Mouse (Mus musculus) embryo, embryonic 9.5 days (tissue): ENCODE results near the gene Cpt1b.
"Not testable (repeated sequence)": the region's sequence is repeated elsewhere in the genome, so short reads cannot be mapped to it uniquely, and the experiment has no call there.

Experiments used
- DNase-seq: peaks from one replicate; pipeline ENCODE4 v3.0.0-alpha.2; 2017; ENCODE audit errors: extremely low spot score

The Cpt1b gene

GRCm38 (mm10) chr15:89432946-89433345 lies 7.3 kb upstream of the Cpt1b start:
- no peak for DNase-seq

- DNase-seq = no peak
Observed at GRCm38 (mm10) chr15:89431806-89432205, 6.1 kb upstream of the Cpt1b start.

DNA sequence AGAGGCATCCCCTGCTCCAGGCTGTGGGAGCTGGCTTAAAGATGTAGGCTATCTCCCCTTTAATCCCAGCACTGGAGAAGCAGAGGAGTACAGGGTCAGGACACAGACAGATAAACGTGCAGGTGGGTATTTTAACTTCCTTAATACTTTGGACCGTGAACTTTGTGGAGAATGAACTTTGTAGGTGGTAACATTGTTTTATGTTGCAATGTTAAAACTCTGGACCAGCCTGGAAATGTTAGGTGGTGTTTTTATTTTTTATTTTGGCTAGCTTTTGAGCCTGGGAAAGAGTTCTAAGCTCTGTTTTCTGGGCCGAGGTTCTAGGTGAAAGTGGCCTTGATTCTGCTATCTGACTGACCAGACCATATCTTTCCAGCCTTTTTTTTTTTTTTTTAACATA lies 5.6 kb upstream of the Cpt1b start:
- DNase-seq = no peak

DNA sequence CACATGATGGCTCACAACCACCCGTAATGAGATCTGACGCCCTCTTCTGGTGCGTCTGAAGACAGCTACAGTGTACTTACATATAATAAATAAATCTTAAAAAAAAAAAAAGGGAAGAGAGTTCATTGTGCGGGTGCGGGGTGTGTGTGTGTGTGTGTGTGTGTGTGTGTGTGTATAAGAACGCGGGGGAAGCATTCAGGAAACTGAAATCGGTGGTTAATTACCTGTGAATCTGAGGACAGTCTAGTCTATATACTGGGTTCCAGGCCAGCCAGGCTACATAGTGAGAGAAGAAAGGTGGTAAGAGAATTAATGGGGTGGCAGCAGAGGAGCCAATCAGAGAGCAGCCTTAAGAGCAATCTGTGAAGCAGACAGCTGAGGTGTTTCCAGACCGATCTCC lies 5.1 kb upstream of the Cpt1b start:
- not testable (repeated sequence) for DNase-seq

GRCm38 (mm10) chr15:89430341-89430740 lies 4.7 kb upstream of the Cpt1b start:
- DNase-seq = no peak

DNA sequence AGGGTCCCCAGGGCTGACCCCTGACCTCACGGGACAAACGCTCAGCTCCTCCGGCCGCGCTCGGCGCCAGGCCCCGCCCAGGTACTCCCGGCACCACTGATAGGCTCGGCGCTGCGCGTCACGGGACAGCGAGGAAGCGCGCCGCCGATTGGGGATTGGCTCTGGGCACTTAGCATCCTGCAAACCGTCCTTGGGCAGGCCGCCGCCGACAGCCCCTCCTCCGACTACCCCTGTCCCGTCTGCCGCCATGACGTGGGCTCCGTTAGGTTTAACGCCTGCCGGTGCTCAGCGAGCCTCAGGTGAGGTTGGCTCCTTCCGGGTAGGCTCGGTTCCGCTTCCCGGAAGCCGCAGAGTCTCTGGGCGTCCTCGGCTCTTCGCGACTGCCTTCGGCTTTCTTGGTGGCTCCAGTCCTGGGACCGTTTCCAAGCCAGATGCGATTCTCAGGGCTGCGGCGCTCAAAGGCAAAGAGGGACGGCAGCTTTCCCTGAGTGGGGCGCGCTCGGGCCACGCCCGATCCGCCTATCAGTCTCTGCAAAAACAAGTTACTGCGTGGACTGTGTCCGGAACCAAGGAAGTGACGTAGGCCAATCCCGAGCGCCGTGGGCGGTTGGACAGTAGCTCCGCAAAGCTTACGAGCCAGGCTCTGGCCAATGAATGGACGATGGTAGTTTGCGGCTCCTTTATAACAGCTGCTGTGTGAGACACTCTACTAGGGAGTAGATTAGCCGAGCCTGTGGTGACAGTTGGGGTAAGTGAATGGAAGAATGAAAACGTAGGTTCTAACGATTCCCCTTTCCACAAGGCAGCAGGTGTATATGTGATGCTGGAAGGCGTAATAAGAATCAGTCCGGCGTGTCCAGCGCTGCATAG lies 3.9 kb upstream of the Cpt1b start, which contains the start of the genes C730034F03Rik, Gm44502 and Chkb:
Gene C730034F03Rik, plus strand, starts transcription at position 238 of the 870 bp plus-strand sequence.
Gene Gm44502, minus strand, starts transcription at position 345 of the 870 bp plus-strand sequence.
Gene Chkb, minus strand, starts transcription at position 557 of the 870 bp plus-strand sequence.
- peak; percentile 90 for DNase-seq

GRCm38 (mm10) chr15:89428821-89429351 lies 3.2 kb upstream of the Cpt1b start:
- DNase-seq = no peak

GRCm38 (mm10) chr15:89428136-89428790 lies 2.6 kb upstream of the Cpt1b start:
- no peak for DNase-seq

- DNase-seq = no peak
Observed at GRCm38 (mm10) chr15:89426716-89427115, 1.1 kb upstream of the Cpt1b start.

DNA sequence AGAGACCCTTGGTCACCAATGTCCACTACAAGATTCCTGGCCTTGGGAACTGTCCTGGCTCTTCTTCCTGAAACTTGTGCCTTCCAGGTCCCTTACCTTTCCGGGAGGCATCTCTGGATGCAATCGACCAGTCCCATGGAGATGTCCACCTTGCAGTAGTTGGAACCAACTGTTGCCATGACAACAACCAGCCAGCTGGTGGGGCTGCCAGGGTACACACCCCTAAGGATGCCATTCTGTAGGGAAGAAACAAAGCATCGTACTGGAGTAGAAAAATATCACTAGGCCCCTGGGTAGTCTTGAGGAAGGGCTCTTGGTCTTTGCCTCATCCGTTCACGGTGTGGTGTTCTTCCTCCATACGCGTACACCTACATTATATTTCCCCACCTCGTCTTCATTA lies 1.0 kb downstream of the Cpt1b start:
- no peak for DNase-seq

DNA sequence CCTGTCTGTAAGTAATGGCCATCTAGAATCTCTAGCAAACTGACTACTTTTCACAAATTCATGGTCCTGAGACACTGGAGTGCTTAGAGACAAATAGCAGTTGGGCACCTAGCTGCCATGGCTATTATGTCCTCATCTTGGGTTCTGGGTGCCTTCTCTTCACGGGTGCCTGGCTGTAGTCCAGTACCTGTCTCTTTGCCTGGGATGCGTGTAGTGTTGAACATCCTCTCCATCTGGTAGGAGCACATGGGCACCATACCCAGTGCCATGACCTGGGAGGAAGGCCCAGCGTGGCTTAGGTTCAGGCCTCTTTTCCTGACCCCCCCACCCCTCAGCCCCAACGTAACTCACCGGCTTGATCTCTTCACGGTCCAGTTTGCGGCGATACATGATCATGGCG lies 3.7 kb downstream of the Cpt1b start:
- DNase-seq = no peak

- no peak for DNase-seq
Observed at GRCm38 (mm10) chr15:89415282-89415681, 10.4 kb downstream of the Cpt1b start.

- no peak for DNase-seq
Observed at GRCm38 (mm10) chr15:89410118-89410517, 15.5 kb downstream of the Cpt1b start, which contains the start of gene Syce3. TSS of gene Syce3 (minus strand) at chr15:89410503.

GRCm38 (mm10) chr15:89406691-89407090 lies 19.0 kb downstream of the Cpt1b start:
- no peak for DNase-seq

DNA sequence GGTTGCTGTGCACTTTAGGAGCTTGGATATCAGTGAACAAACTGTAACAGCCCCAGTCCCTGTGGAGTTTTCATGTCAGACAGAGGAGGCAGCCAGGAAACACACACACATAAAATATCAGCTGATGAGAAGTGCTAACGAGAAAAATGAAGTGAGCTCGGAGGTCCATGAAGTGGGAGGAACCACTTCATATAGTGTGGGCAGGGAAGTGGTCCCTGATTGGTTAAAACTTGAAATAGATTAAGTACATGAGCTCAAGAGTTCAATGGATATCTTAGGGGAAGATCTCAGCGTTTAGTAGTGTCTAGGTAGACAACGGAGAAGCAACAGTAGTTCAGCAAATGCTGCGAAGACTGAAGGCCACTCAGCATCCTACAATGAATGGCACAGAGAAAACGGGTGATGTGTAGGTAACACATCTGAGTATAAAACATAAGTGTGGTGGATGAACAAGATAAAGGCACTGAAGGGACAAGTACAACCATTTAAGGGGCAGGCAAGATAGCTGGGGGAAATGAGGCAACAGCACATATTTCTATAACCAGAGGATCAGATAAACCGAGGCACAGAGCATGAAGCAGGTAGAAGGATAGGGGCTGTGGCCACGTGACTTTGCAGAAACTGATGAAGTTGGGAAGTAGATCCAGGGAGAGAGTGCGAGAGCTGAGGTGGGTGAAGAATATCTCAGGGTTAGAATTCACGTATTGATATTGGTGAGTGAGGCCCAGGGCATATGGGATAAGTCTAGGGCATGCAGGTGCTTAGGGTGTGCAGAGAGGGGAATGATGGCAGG lies 20.6 kb downstream of the Cpt1b start:
- no peak for DNase-seq

DNA sequence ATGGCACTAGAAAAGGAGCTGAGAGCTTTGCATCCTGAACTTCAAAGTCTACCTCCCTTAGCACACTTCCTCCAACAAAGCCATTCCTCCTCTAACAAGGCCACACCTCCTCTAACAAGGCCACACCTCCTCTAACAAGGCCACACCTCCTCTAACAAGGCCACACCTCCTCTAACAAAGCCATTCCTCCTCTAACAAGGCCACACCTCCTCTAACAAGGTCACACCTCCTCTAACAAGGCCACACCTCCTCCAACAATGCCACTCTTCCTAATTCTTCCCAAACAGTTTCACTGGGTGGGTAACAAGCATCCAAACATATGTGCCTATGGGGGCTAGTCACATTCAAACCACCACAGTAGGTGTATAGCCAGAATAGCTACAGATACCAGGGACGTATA lies 23.2 kb downstream of the Cpt1b start:
- DNase-seq = no peak

GRCm38 (mm10) chr15:89399716-89400115 lies 25.9 kb downstream of the Cpt1b start:
- no peak for DNase-seq

DNA sequence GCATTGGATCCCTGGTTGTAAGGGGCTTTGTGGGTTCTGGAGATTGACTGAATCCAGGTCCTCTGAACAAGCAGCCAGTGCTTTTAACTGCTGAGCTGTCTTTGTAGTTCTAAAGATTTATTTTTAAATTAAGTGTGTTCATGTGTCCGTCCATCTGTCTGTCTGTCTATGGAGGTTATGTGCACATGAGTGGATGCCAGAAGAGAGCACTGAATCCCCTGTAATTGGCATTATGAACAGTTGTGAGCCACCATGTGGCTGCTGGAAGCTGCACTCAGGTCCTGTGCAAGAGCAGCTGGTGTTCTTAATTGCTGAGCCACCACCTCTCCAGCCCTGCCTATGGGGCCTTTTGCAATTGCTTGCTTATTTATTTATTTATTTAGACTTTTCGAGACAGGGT lies 27.5 kb downstream of the Cpt1b start:
- DNase-seq = no peak

GRCm38 (mm10) chr15:89396883-89397282 lies 28.8 kb downstream of the Cpt1b start:
- no peak for DNase-seq

DNA sequence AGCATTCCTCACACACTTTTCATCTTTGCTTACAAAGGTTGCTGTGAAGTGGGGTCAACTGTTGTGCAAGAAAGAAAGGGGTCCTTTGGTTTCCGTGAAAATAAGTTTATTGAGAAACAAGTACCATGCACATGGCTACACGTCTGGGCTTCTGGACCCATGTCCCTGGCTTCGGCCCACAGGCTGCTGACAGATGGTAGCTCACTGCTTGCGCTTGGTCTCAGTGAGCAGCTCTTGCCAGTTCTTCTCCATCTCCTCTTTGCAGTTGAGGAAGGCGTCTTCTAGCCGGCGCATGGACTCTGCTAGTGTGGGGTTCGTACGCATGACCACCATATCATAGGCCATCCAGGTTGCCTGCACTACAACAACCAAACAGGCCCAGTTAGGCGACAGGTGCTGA lies 35.6 kb downstream of the Cpt1b start:
- DNase-seq = no peak

DNA sequence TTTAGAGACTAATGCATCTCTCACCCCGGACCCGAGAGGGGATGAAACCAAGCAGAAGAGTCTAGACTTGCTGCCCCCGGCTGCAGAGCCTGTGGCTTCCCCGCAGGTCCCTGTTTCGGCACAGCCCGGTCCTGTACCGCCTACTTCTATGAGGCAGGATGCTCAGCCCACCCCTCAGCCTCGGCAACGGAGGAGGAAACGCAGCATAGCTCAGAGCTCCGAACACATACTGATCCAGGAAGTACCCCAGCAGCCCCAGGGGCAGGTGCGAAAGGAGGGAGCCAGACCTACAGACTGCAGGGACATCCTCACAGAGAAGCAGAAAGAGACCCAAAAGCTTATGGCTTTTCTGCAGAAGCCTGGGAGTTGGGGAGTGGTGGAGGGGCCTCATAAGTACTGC lies 38.5 kb downstream of the Cpt1b start:
- DNase-seq = no peak

DNA sequence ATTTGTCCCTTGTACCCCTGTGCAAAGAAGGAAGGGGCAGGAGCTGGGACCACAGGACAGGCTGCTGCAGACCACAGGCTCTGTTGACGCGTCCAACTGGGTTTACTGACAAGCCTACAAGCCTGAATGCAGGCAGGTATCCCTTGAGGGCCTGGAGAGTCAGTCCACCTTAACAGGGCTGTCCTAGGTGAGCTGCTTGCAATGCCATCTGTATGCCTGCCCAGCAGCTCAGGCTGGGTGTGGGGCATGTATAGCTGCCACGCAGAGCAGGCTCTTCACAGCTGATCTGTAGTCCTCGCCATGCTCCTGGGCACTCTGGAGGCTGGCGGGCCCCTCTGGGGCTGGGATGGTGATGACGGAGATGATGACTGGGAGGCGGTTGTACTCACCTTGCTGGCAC lies 41.0 kb downstream of the Cpt1b start, which contains the start of gene Klhdc7b:
Gene Klhdc7b, plus strand, starts transcription at position 301 of the 400 bp plus-strand sequence.
- DNase-seq = no peak
